Mouse (Mus musculus): ENCODE measurements around the gene Ankrd27.

The Ankrd27 gene

DNA sequence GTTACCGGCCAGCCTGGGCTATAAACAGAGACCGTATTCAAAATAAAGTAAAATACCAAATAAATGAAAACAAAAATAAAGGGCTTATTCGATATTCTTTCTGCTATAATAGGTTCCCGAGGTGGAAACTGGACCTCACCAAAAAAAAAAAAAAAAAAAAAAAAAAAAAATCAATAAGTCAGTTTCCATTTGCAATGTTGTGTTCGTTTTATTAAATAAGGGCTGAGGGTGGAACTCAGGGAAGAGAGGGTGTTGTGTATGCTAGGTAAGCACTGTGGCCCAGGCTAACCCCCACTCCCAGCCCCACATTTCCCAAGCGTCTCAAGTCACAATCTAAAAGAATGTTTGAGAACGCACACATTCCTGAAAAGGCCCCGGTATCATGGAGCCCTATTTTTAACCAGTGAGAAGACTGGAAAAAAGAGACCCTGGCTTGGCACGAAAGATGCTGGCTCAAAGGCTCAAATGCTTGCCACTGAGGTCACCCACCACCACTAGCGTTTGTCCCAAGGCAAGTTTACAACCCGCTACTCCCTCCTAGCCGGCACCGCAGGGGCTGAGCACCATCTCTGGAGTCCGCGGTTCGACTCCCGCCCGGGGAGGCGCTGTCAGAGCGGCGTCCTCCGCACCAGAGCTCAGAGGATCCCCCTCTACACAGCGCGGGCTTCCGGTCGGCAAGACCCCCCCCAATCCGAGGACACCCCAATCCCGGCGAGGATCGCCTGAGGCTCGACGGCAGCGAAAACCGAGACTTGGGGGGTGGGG, 60.5 kb downstream of the Ankrd27 start:
- DNase-seq = no peak

DNA sequence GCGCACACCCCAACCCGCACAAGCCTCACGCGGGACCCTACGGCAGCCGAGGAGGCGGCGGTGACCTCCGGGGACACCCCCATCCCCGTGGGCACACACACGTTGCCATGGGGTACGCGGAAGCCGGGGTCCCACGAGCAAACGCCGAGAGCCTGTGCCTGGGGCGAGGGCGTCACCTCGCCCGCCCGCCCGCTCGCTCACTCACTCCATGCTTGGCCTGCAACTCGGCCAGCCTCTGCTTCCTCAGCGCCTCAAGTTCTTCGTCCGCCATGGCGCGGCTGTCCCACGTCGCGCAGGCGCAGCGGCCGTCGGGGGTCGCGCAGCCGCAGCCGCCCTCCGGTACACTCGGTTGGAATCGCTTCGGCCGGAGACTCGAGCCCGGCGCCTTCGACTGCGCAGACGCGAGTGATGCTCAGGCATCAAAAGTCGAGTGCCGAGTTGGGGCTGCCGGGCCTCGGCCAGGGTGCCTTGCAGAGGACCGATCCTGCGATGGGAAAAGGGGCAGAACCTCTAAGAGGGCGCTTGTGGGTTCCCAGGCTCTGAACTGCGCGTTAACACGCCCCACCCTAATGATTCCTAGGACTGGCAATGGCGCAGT, 61.2 kb downstream of the Ankrd27 start, which contains the start of gene Pdcd5:
TSS of gene Pdcd5 (minus strand) at position 421 of the 598 bp plus-strand sequence.
- DNase-seq = peak; percentile 94

DNA sequence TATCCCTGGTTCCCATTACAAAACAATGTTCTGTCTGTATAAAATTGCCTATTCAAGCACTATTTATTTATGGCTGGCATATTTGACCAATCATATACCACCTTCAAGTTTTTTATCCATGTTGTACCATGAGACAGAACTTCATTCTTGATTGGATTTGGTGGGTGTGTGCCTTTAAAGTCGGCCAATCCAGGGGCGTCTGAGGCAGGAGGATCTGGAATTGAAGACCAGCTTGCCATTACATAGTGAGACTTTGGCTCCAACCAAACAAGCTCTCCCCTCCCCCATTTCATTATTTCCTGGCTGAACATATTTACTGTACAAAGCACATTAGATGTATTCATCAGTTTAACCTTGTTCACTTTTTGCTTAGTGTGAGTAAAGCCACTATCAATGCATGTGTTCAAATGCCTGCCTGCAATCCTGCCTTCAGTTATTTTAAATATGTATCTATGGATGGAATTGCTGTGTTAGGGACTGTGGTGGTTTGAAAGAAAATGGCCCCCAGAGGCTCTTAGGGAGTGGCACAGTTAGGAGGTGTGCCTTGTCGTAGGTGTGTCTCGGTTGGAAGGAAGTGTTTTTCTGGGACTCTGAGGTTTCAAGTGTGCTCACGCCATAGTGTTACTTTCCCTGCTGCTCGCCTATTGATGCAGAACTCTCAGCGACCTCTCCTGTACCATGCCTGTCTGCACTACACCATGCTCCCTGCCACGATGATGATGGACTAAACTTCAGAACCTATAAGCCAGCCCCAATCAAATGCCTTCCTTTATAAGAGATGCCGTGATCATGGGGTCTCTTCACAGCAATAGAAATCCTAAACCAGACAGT, 62.4 kb downstream of the Ankrd27 start:
- DNase-seq = no peak

DNA sequence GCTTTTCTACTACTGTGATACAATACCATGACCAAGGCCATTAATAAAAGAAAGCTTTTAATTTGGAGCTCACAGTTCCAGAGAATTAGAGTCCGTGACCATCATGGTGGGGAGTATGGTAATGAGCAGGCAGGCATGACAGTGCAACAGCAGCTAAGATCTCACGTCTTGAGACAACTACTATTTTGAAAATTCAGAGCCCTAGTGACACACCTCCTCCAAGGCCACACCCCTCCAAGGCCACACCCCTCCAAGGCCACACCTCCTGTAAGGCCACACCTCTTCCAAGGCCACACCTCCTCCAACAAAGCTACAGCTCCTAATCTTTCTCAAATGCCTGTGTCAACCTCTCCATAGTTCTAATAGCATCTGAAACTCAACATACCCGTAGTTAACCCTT, 63.0 kb downstream of the Ankrd27 start:
- DNase-seq = peak; percentile 73

- no peak for DNase-seq
Measured at GRCm38 (mm10) chr7:35650716-35651410, 64.8 kb downstream of the Ankrd27 start.

DNA sequence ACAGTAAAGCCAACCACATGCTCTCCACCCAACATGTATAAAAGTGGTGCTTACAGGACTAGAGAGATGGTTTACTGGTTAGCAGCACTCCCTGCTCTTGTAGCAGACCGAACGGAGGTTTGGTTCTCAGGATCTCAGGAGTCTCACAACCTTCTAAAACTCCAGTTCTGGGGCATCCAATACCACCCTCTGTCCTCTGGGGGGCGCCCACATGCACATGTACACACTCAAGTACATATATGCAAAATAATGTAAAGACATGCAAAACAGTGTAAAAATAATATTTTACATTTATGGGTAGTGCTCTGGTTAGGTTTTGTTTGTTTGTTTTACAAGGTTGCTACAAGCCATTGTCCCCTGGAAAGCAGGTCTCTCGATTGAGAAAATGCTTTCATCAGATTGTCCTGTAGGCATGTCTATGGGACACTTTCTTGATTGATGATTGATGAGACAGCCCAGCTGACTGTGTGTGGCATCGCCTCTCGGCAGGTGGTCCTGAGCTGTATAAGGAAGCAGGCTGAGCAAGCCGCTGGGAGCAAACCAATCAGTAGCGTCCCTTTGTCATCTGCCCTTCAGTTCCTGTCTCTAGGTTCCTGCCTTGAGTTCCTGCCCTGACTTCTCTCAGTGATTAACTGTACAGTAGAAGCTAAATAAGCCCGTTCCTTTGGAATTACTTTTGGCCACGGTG, 65.7 kb downstream of the Ankrd27 start:
- DNase-seq = no peak

GRCm38 (mm10) chr7:35657829-35658228, 71.8 kb downstream of the Ankrd27 start:
- no peak for DNase-seq

GRCm38 (mm10) chr7:35659173-35659572, 73.1 kb downstream of the Ankrd27 start:
- DNase-seq = no peak

DNA sequence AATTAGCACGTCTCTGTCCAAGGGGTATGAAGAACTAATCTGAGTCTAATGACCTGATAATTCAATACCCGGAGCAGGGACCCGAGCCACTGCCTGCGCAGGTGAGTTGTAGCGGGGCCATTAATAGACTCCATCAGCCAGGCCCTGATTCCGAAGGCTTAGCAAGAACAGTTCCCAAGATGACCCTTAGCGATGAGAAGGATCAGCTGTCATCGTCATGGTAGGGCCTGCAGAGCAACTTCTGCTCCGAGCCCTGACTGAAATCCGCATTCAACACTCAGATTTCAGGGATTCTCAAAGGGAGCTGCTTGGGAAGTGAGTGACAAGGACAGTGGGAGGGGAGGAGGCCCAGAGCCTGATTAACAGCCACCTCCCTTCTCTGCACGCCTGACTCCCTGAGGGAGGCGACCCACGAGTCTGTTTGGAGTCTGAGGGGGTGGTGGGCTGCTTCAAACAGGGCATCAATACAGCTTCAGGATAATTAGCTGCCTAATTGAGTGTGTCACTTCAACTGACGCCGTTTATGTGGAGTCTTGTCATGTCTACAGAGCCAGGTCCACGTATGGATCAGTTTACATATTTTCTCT, 77.8 kb downstream of the Ankrd27 start:
- DNase-seq = no peak

DNA sequence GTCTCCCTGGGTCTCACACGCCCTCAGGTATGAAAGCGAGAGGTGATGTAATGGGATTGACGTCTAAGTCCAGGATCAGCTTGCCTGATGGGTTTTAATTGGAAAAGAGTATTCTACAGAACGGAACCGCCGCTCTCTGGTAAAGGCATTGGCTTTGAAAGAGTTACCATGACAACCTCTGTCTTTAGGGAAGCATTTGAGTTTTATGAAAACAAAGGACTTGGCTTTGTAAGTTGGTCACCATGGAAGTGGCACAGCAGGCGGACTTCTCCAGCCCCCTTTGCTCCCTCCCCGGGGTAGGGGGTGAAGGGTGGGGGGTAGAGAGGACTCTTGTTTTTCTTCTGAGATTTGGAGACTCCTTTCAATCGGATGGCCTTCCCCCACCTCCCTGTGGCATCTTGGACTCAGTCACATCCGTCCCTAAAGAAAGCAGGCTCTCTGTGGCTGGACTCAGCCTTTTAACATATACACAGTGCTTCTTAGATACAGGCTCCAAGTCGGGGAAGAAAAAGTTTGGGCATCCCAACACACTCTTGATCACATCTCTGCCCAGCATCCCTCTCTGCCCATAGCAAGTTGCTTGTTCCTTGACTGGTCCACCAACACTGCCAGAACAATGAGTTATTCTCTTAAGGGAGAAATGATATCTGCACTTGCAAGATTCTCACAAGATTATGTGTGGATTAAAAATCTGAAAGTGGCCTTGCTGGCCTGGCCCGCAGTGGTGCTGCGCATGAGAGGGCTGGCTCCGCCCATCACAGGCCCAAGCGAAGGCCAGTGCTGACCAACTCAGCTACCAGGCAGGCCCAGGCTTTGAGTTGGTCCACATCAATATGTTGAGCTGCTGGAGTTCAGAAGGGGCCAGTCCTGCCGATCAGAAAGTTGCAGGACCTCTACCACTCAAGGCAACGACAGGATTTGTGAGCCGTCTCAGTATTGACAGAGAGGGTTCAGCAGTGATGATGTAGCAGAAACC, 82.3 kb downstream of the Ankrd27 start:
- no peak for DNase-seq

DNA sequence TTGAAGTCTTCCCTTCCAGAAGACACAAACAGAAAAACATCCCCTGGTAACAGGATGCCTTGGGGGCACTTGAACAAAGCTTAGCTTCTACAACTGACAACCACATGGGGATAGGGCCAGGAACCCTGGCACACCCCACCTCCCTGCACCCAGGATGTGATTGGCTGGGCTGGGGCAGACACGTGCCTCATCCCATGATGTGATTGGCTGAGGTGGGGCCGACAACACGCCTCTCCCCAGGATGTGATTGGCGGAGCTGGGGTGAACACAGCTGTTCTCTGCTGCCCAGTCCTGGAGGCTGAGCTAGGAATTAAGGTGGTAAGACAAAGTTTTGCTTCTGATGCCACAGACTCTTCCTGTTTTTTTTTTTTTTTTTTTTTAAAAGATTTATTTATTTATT, 92.9 kb downstream of the Ankrd27 start:
- no peak for DNase-seq

GRCm38 (mm10) chr7:35681559-35681958, 95.5 kb downstream of the Ankrd27 start:
- DNase-seq = no peak

DNA sequence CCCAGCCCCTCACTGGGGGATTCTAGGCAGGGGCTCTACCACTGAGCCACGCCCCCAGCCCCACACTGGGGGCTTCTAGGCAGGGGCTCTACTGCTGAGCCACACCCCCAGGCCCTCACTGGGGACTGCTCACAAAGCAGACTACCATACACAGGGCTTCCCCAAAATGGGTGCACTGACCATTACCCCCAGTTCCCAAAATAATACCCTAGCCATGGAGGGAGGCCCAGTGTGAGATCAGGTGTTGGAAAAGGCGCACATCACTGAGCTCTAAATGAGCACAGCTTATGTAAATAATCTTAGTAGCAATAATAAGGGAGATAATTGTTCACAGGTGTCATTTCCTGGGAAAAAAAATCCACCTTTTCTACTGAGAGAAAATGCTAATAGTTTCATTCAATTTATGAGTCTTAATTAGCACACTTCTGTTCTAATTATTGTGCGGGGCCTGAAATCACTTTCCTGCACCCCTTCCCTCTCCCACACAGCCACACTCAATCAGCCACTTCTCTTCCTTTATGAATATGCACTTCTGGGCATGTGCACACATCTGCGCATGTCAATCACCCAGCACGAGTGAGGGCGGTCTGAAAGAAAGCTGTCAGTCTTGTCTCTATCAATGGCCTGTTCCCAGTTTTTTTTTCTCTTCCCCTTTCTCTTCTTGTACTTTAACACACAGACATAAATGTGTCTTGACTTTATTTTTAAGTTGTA, 97.5 kb downstream of the Ankrd27 start:
- DNase-seq = no peak

GRCm38 (mm10) chr7:35686216-35686615, 100.2 kb downstream of the Ankrd27 start:
- DNase-seq = no peak

- peak; percentile 14 for DNase-seq
Measured at GRCm38 (mm10) chr7:35686756-35687155, 100.7 kb downstream of the Ankrd27 start.

DNA sequence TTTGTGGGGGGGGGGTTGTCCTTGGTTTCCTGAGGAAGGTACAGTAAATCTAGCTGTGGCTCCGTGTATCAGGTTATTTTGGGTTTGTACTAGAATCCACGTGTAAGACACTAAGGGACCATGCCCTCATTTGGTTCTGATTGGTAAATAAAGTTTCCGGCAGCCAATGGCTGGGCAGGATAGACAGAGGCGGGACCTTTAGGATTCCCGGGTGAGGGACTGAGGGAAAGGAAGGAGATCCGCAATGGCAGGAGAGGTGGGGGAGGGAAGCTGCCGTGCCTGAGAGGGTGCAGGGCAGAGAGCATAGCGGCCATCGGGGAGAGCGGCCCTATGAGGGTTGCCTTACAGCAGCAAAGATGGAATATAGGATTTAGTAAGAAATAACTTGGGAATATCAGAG, 101.2 kb downstream of the Ankrd27 start:
- peak; percentile 30 for DNase-seq

GRCm38 (mm10) chr7:35688276-35688675, 102.2 kb downstream of the Ankrd27 start:
- no peak for DNase-seq
